Mouse (Mus musculus) limb, embryonic 11.5 days (tissue): ENCODE results near the gene Mast1. TPM values are rescaled to one million over a fixed set of nuclear protein-coding genes. Genes with fewer than 3 reads are reported as not detected.
A peak's percentile ranks its signal among the peaks of the same experiment; 100 is the strongest.

Experiments used
- ATAC-seq: fragments of 200-750 bp; cut with Nextera tagmentation; 2 replicates; pipeline ENCODE4 v1.8.0; 2017; ENCODE audit warnings: low read depth; ENCODE audit not compliant: insufficient number of reproducible peaks, low FRiP score, low TSS enrichment
- DNase-seq: peaks from one replicate; pipeline ENCODE4 v3.0.0-alpha.2; 2015; ENCODE audit warnings: low spot score
- H3K27ac ChIP-seq: fragments of 300-500 bp; sonication (generic); replicated peaks from 2 replicates; pipeline ENCODE4 v1.5.1; 2014; ENCODE audit warnings: low read depth, mild to moderate bottlenecking, low read length
- H3K27me3 ChIP-seq: fragments of 300-500 bp; sonication (generic); 2 replicates; pipeline ENCODE4 v1.6.1; 2014; ENCODE audit warnings: mild to moderate bottlenecking, low read length, mixed read lengths; ENCODE audit not compliant: control insufficient read depth, insufficient read depth
- H3K36me3 ChIP-seq: fragments of 300-500 bp; sonication (generic); 2 replicates; pipeline ENCODE4 v1.6.1; 2014; ENCODE audit warnings: mild to moderate bottlenecking, low read length, moderate library complexity, mixed read lengths; ENCODE audit not compliant: control insufficient read depth, insufficient read depth
- H3K4me1 ChIP-seq: fragments of 300-500 bp; sonication (generic); 2 replicates; pipeline ENCODE4 v1.6.1; 2014; ENCODE audit warnings: low read length, mixed read lengths; ENCODE audit not compliant: control insufficient read depth, insufficient read depth
- H3K4me2 ChIP-seq: fragments of 300-500 bp; sonication (generic); 2 replicates; pipeline ENCODE4 v1.6.1; 2014; ENCODE audit warnings: low read depth, mild to moderate bottlenecking, moderate library complexity; ENCODE audit not compliant: severe bottlenecking
- H3K4me3 ChIP-seq: fragments of 300-500 bp; sonication (generic); 2 replicates; pipeline ENCODE4 v1.5.1; 2014; ENCODE audit warnings: low read depth, low read length
- H3K9ac ChIP-seq: fragments of 300-500 bp; sonication (generic); 2 replicates; pipeline ENCODE4 v1.6.1; 2014; ENCODE audit warnings: mild to moderate bottlenecking, low read length
- H3K9me3 ChIP-seq: fragments of 300-500 bp; sonication (generic); 2 replicates; pipeline ENCODE4 v1.6.1; 2016; ENCODE audit warnings: low read length; ENCODE audit not compliant: control insufficient read depth
- WGBS: fragments of 180-500 bp; shearing (Covaris S2); extraction: QIAGEN DNeasy Blood & Tissue Kit; methylation state at CpG from one replicate; pipeline ENCODE4 v1.1.7; 2014; 5-methylcytosine and 5-hydroxymethylcytosine counted together
- polyA plus RNA-seq: library from polyadenylated mRNA; unstranded; fragments of >200 nt; fragmentation: Nextera tagmentation; extraction: Ambion mirVana; gene quantifications from 2 replicates; pipeline ENCODE4 v1.2.1, GENCODE M21; 2014

Gene Mast1
- polyA plus RNA-seq, 1 experiment from 2014 or later: 0.17 TPM

DNA sequence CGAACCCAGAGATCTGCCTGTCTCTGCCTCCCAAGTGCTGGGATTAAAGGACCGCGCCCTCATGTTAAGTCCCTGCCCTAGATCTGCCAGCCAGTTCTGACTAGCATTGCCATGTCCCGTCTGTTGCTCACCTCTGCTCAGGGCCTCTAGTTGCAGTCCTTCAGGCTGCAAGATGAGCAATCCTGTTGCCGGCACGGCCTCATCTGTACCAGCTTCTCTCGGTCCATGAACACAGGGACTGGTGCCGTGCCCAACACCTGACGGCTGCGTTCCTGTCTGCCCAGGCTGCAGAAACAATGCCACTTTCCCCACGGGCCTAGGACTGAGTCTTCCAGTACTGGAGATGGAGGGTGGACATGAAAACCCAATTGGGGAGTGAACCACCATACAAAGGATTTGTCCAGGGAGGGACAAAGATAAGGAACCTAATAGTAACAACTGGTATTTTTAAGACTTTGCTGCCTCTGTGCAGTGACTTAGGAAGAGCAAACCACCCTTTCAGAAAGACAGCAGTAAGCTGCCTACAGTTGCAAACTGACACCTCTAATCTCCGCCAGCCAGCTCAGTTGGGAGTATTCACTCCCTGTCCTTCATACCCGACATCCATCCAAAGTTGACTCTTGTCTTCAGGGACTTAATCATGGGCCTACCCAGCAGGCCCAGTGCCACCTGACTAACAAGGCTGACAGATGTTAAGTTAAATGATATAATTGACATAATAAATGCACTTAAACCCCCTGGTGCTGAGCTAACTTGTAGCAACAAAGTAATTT, 30.6 kb upstream of the Mast1 start:
- WGBS: 88% methylated on average over 13 of the region's 13 CpGs
- DNase-seq (no peak), ATAC-seq (no peak)
- Histone ChIP-seq H3K27me3 (no peaks in the 10 kb centered on the region), H3K27ac (no peak overlapping the region), H3K9ac (peak overlapping the region; percentile 27; the same call in 1 of the 2 replicates), H3K9me3 (no peaks in the 10 kb centered on the region), H3K4me1 (peaks cover 27% of the 10 kb centered on the region), H3K4me3 (no peak overlapping the region), H3K4me2 (no peak overlapping the region), H3K36me3 (peaks cover 11% of the 10 kb centered on the region; the same call in 1 of the 2 replicates)

DNA sequence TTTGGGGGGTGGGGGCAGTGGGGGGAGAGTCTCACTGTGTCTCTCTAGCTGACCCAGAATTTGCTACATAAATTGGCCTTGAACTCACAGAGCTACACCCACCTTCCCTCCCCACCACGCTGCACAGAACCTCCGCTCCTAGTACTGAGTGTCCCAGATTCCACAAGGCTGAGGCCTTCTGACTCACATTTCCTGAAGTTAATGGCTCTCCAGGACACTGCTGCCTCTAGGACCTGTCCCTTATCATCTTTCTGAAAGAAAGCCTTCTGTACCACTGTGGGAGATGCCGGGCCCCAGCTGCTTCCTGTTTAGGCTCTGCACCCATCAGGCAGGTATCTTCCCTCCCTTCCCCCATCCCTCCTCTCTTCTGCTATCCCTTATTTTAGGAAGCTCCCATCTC, 29.4 kb upstream of the Mast1 start:
- Histone ChIP-seq H3K4me3 (no peak overlapping the region), H3K4me2 (no peak overlapping the region), H3K9ac (no peak overlapping the region), H3K4me1 (peaks cover 27% of the 10 kb centered on the region), H3K27me3 (no peaks in the 10 kb centered on the region), H3K36me3 (peaks cover 3% of the 10 kb centered on the region; the same call in 1 of the 2 replicates), H3K27ac (no peak overlapping the region), H3K9me3 (no peaks in the 10 kb centered on the region)
- DNase-seq (no peak), ATAC-seq (no peak)
- 52% methylated on average over 3 of the region's 3 CpGs for WGBS

DNA sequence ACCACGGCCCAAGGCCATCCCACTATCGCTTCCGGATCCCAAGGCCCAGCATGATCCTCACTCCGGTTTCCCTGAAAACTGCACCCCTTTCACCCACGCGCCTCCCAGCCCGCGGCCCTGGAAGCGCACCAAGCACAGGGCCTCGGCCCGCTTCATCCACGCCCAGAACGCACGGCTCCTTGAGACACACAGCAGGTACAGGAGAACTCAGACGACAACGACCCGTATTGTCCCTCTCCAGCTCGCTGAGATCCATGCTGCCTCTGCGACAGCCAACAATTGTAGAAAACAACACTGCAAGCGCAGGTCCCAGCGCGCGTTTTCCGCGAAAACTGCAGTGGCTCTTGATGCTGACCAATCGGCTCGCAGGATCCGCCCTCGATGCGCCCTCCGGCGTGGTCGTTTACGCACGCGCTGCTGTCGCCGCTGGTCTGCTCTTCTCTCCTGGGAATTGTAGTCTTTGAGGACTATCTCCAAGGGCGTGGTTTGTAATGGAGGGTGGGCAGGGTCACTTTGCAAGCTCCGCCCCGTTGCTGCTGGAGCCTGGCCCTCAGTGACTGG, 28.7 kb upstream of the Mast1 start:
- Histone ChIP-seq H3K27me3 (no peaks in the 10 kb centered on the region), H3K4me2 (peak overlapping the region; percentile 89), H3K4me3 (peak overlapping the region; percentile 59), H3K9me3 (no peaks in the 10 kb centered on the region), H3K36me3 (no peaks in the 10 kb centered on the region; the same call in 1 of the 2 replicates), H3K4me1 (peaks cover 23% of the 10 kb centered on the region), H3K27ac (peak overlapping the region; percentile 43; the same call in 1 of the 2 replicates), H3K9ac (peak overlapping the region; percentile 64)
- peak; percentile 95 for DNase-seq
- under 1% methylated on average over 41 of the region's 41 CpGs for WGBS
- ATAC-seq: peak; percentile 78

DNA sequence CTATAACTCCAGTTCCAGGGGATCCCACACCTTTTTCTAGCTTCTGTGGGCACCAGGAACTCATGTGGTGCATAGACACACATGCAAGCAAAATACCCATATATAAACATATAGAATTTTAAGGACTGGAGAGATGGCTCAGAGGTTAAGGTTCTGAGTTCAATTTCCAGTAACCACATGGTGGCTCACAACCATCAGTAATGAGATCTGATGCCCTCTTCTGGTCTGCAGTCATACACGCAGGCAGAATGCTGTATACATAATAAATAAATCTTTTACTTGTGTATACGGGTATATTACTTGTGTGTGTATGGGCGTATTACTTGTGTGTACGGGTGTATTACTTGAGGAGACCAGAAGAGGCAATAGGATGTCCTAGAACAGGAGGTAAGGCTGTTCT, 26.8 kb upstream of the Mast1 start:
- H3K36me3 ChIP-seq: no peaks in the 10 kb centered on the region; the same call in 1 of the 2 replicates
- no peak overlapping the region for H3K4me3 ChIP-seq
- no peaks in the 10 kb centered on the region for H3K27me3 ChIP-seq
- H3K9ac ChIP-seq: no peak overlapping the region
- peaks cover 16% of the 10 kb centered on the region for H3K4me1 ChIP-seq
- no peak overlapping the region for H3K27ac ChIP-seq
- H3K9me3 ChIP-seq: no peaks in the 10 kb centered on the region
- H3K4me2 ChIP-seq: no peak overlapping the region
- 92% methylated on average over 4 of the region's 4 CpGs for WGBS
- no peak for ATAC-seq
- DNase-seq: no peak

DNA sequence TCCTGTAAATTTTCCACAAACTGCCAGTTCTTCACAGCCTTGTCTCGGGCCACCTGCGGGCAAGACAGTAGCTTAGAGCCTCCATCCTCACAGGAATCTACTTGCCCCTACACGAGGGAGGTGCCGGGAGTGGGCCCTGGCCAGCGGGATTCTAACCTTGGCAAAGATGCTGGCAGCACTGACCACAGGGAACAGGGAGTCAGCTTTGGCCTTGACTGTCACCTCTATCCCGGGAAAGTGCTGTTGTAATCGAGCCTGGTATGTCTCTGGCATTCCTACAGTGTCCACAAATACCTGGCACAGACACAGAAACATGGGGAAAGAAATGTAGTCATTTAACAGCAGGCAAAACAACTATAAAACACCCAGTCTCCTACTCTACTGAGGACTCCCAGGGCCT, 22.7 kb upstream of the Mast1 start:
- no peaks in the 10 kb centered on the region for H3K9me3 ChIP-seq
- DNase-seq (no peak), ATAC-seq (no peak)
- peaks cover under 1% of the 10 kb centered on the region for H3K4me1 ChIP-seq
- peaks cover 5% of the 10 kb centered on the region; the same call in 1 of the 2 replicates for H3K36me3 ChIP-seq
- no peak overlapping the region for H3K9ac ChIP-seq
- 91% methylated on average over 7 of the region's 7 CpGs for WGBS
- no peak overlapping the region for H3K4me3 ChIP-seq
- no peak overlapping the region for H3K27ac ChIP-seq
- H3K4me2 ChIP-seq: no peak overlapping the region
- no peaks in the 10 kb centered on the region for H3K27me3 ChIP-seq

DNA sequence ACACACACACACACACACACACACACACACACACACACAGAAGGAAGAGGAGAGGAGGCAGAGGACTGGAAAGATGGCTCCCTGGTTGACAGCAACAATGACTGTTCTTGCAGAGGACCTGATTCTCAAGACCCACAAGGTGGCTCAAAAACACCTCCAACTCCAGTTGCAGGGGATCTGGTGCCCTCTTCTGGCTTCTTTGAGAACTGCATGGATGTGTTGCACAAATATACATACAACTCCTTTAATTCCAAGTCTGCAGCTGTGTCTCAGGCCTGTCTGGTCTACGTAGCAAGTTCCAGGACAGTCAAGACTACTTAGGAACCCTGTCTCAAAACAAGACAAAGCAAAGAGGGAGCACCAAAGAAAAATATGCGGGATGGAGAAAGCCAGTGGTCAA, 19.6 kb upstream of the Mast1 start:
- Histone ChIP-seq H3K9me3 (no peaks in the 10 kb centered on the region), H3K27ac (no peak overlapping the region), H3K9ac (no peak overlapping the region), H3K4me1 (no peaks in the 10 kb centered on the region), H3K4me2 (no peak overlapping the region), H3K36me3 (peaks cover 5% of the 10 kb centered on the region; the same call in 1 of the 2 replicates), H3K4me3 (no peak overlapping the region), H3K27me3 (no peaks in the 10 kb centered on the region)
- no peak for ATAC-seq
- DNase-seq: peak; percentile 88
- WGBS: 46% methylated on average over 2 of the region's 2 CpGs

DNA sequence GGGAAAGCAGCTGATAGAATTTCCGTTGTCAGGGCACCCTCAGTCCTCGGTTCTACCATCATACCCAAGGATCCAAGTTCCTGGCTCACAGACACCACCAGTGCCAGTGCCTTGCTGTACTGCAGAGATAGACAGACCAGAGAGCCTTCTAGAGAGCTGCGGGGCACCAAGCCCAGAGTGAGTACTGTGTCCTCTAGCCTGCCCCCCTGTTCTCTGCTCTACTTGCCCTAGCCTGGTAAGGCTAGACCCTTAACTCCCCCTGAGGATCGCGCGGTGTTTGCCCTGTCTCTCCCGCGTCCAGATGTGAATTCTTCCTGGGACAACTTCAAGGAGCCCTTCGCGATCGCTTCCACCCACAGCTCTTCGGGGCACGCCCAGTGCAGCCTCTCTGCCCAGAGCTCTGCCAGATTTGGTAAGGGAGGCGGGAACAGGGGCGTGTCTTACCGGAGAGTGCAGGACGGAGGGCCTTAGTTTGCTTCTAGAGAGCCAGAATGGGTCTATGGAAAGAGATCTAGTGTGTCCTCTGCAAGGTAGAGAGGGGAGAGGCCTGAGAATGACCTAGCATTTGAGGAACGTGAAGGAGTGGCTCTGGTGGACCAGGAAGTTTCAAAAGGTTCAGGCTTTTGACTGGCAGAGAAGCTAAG, 15.6 kb upstream of the Mast1 start:
- H3K27ac ChIP-seq: no peak overlapping the region
- H3K4me3 ChIP-seq: no peak overlapping the region
- H3K4me1 ChIP-seq: no peaks in the 10 kb centered on the region
- H3K9ac ChIP-seq: no peak overlapping the region
- WGBS: 8% methylated on average over 18 of the region's 18 CpGs
- H3K9me3 ChIP-seq: no peaks in the 10 kb centered on the region
- H3K4me2 ChIP-seq: no peak overlapping the region
- DNase-seq: no peak
- H3K27me3 ChIP-seq: peaks cover 10% of the 10 kb centered on the region; the same call in 1 of the 2 replicates
- ATAC-seq: no peak
- peaks cover 3% of the 10 kb centered on the region; the same call in 1 of the 2 replicates for H3K36me3 ChIP-seq

DNA sequence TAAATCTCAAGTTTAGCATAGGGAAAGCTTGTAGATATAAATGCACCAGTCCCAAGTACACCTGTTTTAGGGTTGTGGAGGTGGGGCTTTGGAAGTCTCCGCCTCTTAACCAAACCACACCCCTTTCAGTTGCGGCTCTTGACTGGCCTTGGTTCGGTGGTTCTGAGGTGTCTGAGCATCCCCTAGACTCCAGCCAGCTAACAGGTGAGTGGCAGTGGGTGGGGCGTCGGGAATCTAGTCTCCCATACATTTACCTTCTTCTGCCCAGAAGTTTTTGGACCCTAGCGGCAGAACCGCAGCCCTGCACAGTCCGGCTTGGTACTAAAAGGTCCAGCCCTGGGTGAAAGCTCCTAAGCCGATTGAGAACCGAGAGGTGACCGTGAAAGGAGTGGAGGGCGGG, 12.6 kb upstream of the Mast1 start:
- no peaks in the 10 kb centered on the region for H3K36me3 ChIP-seq

More for the DNA sequence above, 12.6 kb upstream of the Mast1 start:
- Histone ChIP-seq H3K27ac (no peak overlapping the region), H3K9ac (no peak overlapping the region), H3K4me1 (peaks cover 9% of the 10 kb centered on the region), H3K4me3 (no peak overlapping the region), H3K9me3 (no peaks in the 10 kb centered on the region), H3K27me3 (peaks cover 36% of the 10 kb centered on the region), H3K4me2 (no peak overlapping the region)
- no peak for DNase-seq
- no peak for ATAC-seq
- WGBS: 24% methylated on average over 12 of the region's 12 CpGs
